Mouse (Mus musculus) ES-E14 (cell line): ENCODE results near the gene Speer4f2. TPM values are rescaled to one million over a fixed set of nuclear protein-coding genes. Genes with fewer than 3 reads are reported as not detected.
"Not testable (repeated sequence)": the region's sequence is repeated elsewhere in the genome, so short reads cannot be mapped to it uniquely, and the experiment has no call there.

Source experiments
- DNase-seq: peaks from one replicate; pipeline ENCODE4 v3.0.0-alpha.2; 2013; ENCODE audit warnings: low read depth, low spot score
- H3K27ac ChIP-seq: 2 replicates; pipeline ENCODE4 v1.5.1; 2012; ENCODE audit warnings: low read depth, mild to moderate bottlenecking, low read length, moderate library complexity, mixed read lengths; ENCODE audit not compliant: poor library complexity, insufficient read depth, severe bottlenecking
- H3K36me3 ChIP-seq: 2 replicates; pipeline ENCODE4 v1.6.1; 2012; ENCODE audit warnings: mild to moderate bottlenecking, low read length, moderate library complexity, mixed read lengths; ENCODE audit not compliant: control insufficient read depth, poor library complexity, insufficient read depth, severe bottlenecking
- H3K4me1 ChIP-seq, 2 experiments: fragments of 150-350 bp in 1 of 2; sonication (generic) in 1 of 2; 2 replicates each; pipeline ENCODE4 v1.6.1; 2012; ENCODE audit warnings: low read length in 2 of 2, mild to moderate bottlenecking in 1 of 2, mixed read lengths in 1 of 2; ENCODE audit not compliant: control insufficient read depth in 2 of 2, insufficient read depth in 2 of 2, poor library complexity in 1 of 2
- H3K4me3 ChIP-seq, 2 experiments: fragments of 150-350 bp in 1 of 2; sonication (generic) in 1 of 2; 2 replicates each; pipeline ENCODE4 v1.5.1; 2012; ENCODE audit warnings: low read length in 2 of 2, low read depth in 1 of 2, mild to moderate bottlenecking in 1 of 2, mixed read lengths in 1 of 2; ENCODE audit not compliant: insufficient read depth in 1 of 2, poor library complexity in 1 of 2, severe bottlenecking in 1 of 2
- H3K9ac ChIP-seq: 2 replicates; pipeline ENCODE4 v1.6.1; 2012; ENCODE audit warnings: low read depth, mild to moderate bottlenecking, low read length, mixed read lengths; ENCODE audit not compliant: poor library complexity, insufficient read depth, severe bottlenecking
- H3K9me3 ChIP-seq: fragments of 150-350 bp; sonication (generic); 2 replicates; pipeline ENCODE4 v1.6.1; 2012; ENCODE audit warnings: low read depth, mild to moderate bottlenecking, low read length; ENCODE audit not compliant: control insufficient read depth, insufficient read depth
- CHD2 ChIP-seq: IDR thresholded peaks from 2 replicates; pipeline ENCODE4 v1.6.1; 2014; ENCODE audit warnings: mild to moderate bottlenecking, low read depth, low read length, inconsistent platforms
- HCFC1 ChIP-seq: IDR thresholded peaks from 2 replicates; pipeline ENCODE4 v1.6.1; 2012; ENCODE audit warnings: low read length, inconsistent platforms, borderline replicate concordance; ENCODE audit not compliant: insufficient read depth
- MAFK ChIP-seq: IDR thresholded peaks from 2 replicates; pipeline ENCODE4 v1.6.1; 2014; ENCODE audit warnings: mild to moderate bottlenecking, low read depth, low read length, inconsistent platforms; ENCODE audit not compliant: insufficient read depth
- ZC3H11A ChIP-seq: IDR thresholded peaks from 2 replicates; pipeline ENCODE4 v1.6.1; 2012; ENCODE audit warnings: low read depth, mild to moderate bottlenecking, inconsistent platforms, low read length, borderline replicate concordance
- ZNF384 ChIP-seq: IDR thresholded peaks from 2 replicates; pipeline ENCODE4 v1.6.1; 2012; ENCODE audit warnings: low read depth, low read length, inconsistent platforms
- in situ Hi-C, 2 experiments: fragments of 600-800 bp; cut with MboI; formaldehyde crosslinking; loops; one replicate each; pipeline ENCODE4 v1.15.1; 2025; ENCODE audit warnings: low sequenced_read_pairs in 2 of 2, inconsistent platforms in 1 of 2; ENCODE audit not compliant: unreplicated experiment in 2 of 2
- total RNA-seq: library from RNA; depleted of rRNA; stranded (reverse); fragments of 300-350 nt; gene quantifications from 2 replicates; pipeline ENCODE4 v1.2.3, GENCODE M21; 2012; rRNA removed

The Speer4f2 gene
- not detected in 2 replicates for total RNA-seq

- in situ Hi-C loops, result not testable (repeated sequence)
These were observed at the start of gene Speer4f2 for GRCm38 (mm10) chr5:17372880-17373279. TSS of gene Speer4f2 (plus strand) at chr5:17373180.

GRCm38 (mm10) chr5:17328946-17329566, 43.9 kb upstream of the Speer4f2 start:
- TF ChIP-seq CHD2, result no peak
- TF ChIP-seq HCFC1, result no peak
- TF ChIP-seq ZC3H11A, result no peak
- TF ChIP-seq ZNF384, result no peak
- TF ChIP-seq MAFK, result no peak
- in situ Hi-C loops, result no loop called here
- no peak for DNase-seq
- H3K27ac ChIP-seq, result no peak overlapping the region
- H3K9ac ChIP-seq, result no peak overlapping the region
- H3K36me3 ChIP-seq, result no peaks in the 10 kb centered on the region
- no peaks in the 10 kb centered on the region for H3K9me3 ChIP-seq
- H3K4me3 ChIP-seq, result no peak overlapping the region
- H3K4me1 ChIP-seq, result no peaks in the 10 kb centered on the region

More at GRCm38 (mm10) chr5:17372880-17373279, at the start of gene Speer4f2:
- not testable (repeated sequence) for H3K4me1 ChIP-seq, DNase-seq, H3K9ac ChIP-seq, H3K9me3 ChIP-seq, H3K27ac ChIP-seq, H3K4me3 ChIP-seq, H3K36me3 ChIP-seq

DNA sequence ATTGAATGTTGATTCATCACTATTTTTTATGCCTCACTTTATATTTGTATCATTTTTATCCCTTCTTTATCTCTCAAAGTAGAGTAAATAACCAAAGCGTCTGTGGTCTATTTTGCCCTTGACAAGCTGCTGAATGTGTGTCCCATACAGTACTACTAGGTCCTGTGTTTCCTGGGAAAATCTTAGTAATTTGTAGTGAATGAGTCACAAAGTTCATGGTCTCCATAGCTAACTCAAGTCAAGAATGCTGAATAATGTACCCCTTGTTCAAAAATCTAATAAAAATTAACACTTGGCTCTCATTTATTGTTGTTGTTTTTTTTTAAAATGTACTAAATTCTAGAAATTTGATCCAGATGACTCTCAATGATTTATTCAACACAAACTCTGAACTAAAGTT, 38.1 kb upstream of the Speer4f2 start:
- Histone ChIP-seq H3K9ac (no peak overlapping the region), H3K4me1 (no peaks in the 10 kb centered on the region), H3K9me3 (no peaks in the 10 kb centered on the region), H3K4me3 (no peak overlapping the region), H3K27ac (no peak overlapping the region), H3K36me3 (no peaks in the 10 kb centered on the region)
- no peak for TF ChIP-seq CHD2
- no peak for TF ChIP-seq MAFK
- no peak for TF ChIP-seq HCFC1
- TF ChIP-seq ZNF384, result no peak
- no peak for TF ChIP-seq ZC3H11A
- DNase-seq, result no peak
- in situ Hi-C loops, result no loop called here

GRCm38 (mm10) chr5:17345741-17346140, 27.2 kb upstream of the Speer4f2 start:
- H3K36me3 ChIP-seq, H3K4me3 ChIP-seq, H3K9ac ChIP-seq, DNase-seq, in situ Hi-C loops, H3K4me1 ChIP-seq, H3K9me3 ChIP-seq, H3K27ac ChIP-seq: not testable (repeated sequence)

DNA sequence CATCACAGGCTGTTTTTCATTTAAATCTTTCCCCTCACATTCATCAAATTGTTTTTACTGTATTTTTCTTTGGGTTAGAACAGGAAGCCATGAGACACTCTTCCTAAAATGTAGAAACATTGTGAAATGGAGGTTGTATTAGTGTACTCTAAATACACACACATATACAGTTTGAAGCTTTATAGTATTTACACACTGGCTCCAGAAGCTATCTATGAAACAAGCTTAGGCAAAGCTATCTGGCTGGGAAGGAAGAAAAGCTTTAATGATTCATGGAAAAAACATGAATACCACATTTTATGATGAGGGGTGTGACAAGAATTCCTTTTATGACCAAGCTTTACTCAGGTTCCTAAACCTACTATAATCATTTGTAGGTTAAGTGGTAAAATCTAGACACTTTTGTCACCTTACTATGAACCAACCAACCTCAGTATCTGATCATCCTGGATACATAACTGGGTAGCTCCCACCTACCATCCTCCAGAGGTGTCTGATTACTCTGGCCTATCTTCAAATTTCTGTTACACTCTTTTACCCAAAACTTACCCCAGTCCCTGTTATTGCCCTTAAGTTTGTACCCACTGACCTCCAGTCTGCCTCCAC, 13.5 kb upstream of the Speer4f2 start:
- no peak overlapping the region for H3K27ac ChIP-seq
- H3K4me3 ChIP-seq, result no peak overlapping the region
- no peaks in the 10 kb centered on the region for H3K36me3 ChIP-seq
- no peak for DNase-seq
- H3K9me3 ChIP-seq, result no peaks in the 10 kb centered on the region
- H3K4me1 ChIP-seq, result no peaks in the 10 kb centered on the region
- TF ChIP-seq HCFC1 (no peak), ZC3H11A (no peak), MAFK (no peak), CHD2 (no peak)
- in situ Hi-C loops, result no loop called here
- no peak overlapping the region for H3K9ac ChIP-seq
